Mouse (Mus musculus) heart, postnatal 0 days (tissue): ENCODE results near the gene Add3.

Experiments used
- CTCF ChIP-seq: IDR thresholded peaks from 2 replicates; pipeline ENCODE4 v1.5.1; 2016; ENCODE audit warnings: antibody characterized with exemption, control low read depth, low read depth
- EP300 ChIP-seq: IDR thresholded peaks from 2 replicates; pipeline ENCODE4 v1.6.1; 2016; ENCODE audit warnings: antibody characterized with exemption, low read depth

DNA sequence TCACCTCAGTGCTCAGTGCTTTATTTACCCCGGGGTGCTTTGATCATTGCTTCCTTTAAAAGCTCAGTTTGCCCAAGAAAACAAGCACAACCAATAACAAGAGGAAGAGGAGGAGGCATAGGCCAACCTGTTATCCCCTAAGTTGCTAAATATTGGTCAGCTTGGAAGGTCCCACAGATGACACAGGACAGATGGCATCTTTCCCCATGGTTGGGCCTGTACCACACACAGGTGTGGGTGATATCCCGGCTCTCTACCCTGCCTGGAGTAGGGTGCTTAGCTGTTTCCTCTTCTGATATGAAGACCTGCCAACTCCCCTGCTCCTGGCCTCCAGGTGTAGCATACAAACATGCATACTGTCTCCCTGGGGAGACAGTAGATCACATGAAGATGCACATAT lies 75.1 kb downstream of the Add3 start:
- TF ChIP-seq EP300: no peak
- no peak for TF ChIP-seq CTCF
